Mouse (Mus musculus): ENCODE data around the gene Pisd. TPM values are rescaled to one million over a fixed set of nuclear protein-coding genes. Genes with fewer than 3 reads are reported as not detected.

Pisd gene
- polyA plus RNA-seq, 1 experiment from 2014 or later, result 98.8 TPM

Other genes with a start within 250 kb of the Pisd start
- gene Yes1, start 174.5 kb downstream of the Pisd start, polyA plus RNA-seq (2015; fragmentation: Nextera tagmentation; extraction: Ambion mirVana), result 23.3 and 23.7 TPM in 2 replicates
- gene Gm20671, start 41.5 kb upstream of the Pisd start, polyA plus RNA-seq (2015; fragmentation: Nextera tagmentation; extraction: Ambion mirVana), result not detected in 2 replicates
- 15.4 and 17.5 TPM in 2 replicates for gene Prr14l, start 68.6 kb upstream of the Pisd start, polyA plus RNA-seq (2015; fragmentation: Nextera tagmentation; extraction: Ambion mirVana)
- 35.6 and 35.7 TPM in 2 replicates for gene Depdc5, start 78.1 kb upstream of the Pisd start, polyA plus RNA-seq (2015; fragmentation: Nextera tagmentation; extraction: Ambion mirVana)
- gene Ywhah, start 233.2 kb upstream of the Pisd start, polyA plus RNA-seq (2015; fragmentation: Nextera tagmentation; extraction: Ambion mirVana), result 569 and 595 TPM in 2 replicates